Mouse (Mus musculus): ENCODE measurements around the gene Pbx2.
"Not testable (repeated sequence)": the region's sequence is repeated elsewhere in the genome, so short reads cannot be mapped to it uniquely, and the experiment has no call there.

The Pbx2 gene

DNA sequence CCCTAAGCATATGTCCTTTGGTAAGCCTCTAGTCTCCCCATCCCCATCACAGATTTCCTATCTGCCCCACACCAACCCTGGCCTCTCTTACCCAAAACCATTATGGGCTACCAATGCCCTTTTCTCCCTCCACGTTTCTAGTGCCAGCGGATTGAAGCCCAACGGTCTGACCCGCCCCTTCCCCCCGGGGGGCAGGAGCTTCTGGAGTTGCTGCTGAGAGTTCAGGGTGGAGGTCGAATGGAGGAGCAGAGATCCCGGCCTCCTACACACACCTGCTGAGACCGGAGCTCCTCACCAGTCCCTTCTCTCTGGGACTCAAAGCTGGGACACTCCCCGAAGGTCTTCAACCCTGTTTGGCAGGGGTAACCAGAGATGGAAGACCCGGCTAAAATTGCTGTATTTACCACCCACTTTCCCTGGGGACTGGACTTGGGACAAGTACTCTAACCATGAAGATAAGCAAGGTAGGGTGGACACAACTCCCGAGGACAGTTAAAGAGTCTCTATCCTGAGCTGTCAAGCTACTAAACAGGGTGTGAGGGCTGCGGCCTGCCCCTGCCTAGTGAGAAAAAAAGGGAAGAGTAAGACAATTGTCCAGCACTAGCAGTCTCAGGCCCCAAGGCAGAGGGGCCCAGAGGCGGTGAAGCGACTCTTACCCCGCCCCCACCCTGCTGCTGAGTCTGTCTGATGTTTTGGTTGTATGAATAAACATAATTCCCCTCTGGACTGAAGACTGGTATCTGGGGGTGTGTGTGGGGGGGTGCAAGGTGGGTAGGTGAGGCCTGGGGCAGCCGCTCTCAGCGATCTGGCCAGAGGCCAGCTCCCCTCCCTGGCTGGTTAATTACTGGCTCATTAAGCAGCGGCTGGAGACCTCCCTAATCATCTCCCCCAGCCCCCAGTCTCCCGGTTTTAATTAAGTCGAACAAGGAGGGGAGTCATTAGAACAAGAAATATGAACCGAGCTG, at the start of gene Pbx2:
Gene Pbx2 (plus strand): TSS at position 238 of the 965 bp plus-strand sequence.
- DNase-seq: peak in 1 of 2 experiments; percentile 37

GRCm38 (mm10) chr17:34543567-34543966, 47.5 kb upstream of the Pbx2 start:
- not testable (repeated sequence) for DNase-seq

DNA sequence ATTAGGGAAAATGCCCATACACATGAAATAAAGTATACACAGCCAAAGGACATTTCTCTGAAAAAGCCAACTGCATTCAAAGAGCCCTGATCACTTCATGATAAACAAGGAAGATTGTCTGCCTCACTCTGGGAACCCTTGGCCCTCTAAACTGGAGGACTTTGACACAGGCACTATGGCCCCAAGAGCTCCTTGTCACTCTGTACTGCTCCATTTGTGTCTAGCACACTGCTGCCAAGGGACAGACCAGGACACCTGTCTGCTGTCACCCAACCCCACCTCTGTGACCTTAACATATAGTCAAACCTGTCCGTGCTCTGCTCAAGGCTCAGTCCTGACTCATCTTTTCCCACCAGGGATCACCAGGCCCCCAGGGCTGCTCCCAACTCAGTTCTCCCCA, 44.3 kb upstream of the Pbx2 start:
- DNase-seq: no peak

DNA sequence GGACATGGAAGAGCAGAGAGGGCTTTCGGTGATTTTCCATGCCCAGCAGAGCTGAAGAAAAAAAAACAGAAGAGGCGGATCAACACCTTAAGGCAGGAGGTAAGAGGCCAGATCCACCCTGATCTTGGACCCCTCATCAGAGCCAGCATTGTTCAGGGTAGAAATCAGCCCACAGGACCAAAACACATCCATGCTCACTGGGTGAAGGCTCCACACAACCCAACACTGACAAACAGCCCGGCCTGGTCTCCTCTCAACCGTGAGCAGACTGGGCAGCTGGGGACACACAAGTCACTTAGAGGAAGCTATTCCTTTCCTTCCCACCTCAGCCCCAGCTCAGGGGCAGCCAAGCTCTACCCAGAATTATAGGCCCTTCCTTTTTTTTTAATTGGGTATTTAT, 43.5 kb upstream of the Pbx2 start:
- DNase-seq: no peak

- no peak for DNase-seq
Observed at GRCm38 (mm10) chr17:34549156-34549555, 41.9 kb upstream of the Pbx2 start.

GRCm38 (mm10) chr17:34549843-34550242, 41.2 kb upstream of the Pbx2 start:
- DNase-seq: no peak

- DNase-seq: peak; percentile 75 to 87
Observed at GRCm38 (mm10) chr17:34555483-34555882, 35.6 kb upstream of the Pbx2 start.

- no peak for DNase-seq
Observed at GRCm38 (mm10) chr17:34556406-34556805, 34.7 kb upstream of the Pbx2 start.

- no peak for DNase-seq
Observed at GRCm38 (mm10) chr17:34557411-34557810, 33.7 kb upstream of the Pbx2 start.

DNA sequence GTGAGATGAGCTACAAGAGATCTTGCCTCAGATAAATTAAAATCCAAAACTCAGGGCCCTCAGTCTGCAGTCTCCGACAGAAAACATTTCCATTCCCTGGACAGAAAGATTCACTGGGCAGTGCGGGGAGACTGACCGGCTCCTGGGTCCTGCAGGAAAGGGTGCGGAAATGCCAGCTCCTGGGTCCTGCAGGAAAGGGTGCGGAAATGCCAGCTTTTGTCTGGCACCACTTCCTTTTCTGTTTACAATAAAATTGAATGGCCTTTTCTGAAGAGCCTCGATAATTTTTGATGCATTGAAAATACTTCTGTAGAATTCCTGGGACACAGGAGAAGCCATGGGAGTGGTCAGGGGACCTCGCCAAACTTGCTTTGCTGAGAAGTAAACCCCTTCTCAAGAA, 31.9 kb upstream of the Pbx2 start:
- no peak for DNase-seq

DNA sequence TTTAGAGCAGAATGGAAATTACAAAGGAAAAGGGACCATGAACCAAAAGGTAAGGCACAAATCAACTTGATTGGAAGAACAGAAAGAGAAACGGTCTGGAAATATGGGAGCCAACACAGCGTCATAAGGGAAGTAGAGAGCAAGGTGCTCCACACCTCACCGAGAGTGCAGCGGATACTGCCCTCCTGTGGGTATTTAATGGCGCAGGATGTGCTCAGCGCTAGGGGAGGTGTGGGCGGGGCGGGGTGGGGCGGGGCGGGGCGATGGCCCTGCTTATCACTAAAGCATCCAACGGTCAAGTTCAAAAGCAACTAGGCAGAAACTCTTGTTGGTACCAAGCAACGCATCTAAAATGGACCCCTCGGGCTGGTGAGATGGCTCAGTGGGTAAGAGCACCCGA, 31.2 kb upstream of the Pbx2 start:
- DNase-seq: no peak

GRCm38 (mm10) chr17:34560438-34560837, 30.6 kb upstream of the Pbx2 start:
- DNase-seq: no peak

- no peak for DNase-seq
Observed at GRCm38 (mm10) chr17:34561200-34561599, 29.9 kb upstream of the Pbx2 start.

DNA sequence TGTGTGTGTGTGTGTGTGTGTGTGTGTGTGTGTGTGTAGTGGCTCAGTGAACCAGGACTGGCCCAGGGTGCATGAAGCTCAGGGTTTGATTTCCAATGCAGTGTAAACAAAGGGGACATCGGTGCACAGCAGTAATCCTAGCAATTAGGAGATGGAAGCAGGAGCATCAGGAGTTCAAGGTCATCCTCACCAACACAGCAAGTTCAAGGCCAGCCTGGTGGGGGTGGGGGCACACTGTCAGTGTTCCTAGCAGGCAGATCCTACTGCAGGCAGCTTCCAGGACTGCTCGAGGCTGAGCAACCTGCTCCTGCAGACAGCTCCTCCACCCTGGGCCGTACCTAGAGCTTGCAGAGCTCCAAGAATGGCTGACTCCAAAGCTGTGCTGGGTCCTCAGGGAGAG, 28.5 kb upstream of the Pbx2 start:
- no peak for DNase-seq

GRCm38 (mm10) chr17:34563354-34563753, 27.7 kb upstream of the Pbx2 start:
- no peak for DNase-seq

GRCm38 (mm10) chr17:34564003-34564421, 27.1 kb upstream of the Pbx2 start, which contains the start of gene Notch4:
TSS of gene Notch4 (plus strand) at chr17:34564268.
- no peak for DNase-seq

DNA sequence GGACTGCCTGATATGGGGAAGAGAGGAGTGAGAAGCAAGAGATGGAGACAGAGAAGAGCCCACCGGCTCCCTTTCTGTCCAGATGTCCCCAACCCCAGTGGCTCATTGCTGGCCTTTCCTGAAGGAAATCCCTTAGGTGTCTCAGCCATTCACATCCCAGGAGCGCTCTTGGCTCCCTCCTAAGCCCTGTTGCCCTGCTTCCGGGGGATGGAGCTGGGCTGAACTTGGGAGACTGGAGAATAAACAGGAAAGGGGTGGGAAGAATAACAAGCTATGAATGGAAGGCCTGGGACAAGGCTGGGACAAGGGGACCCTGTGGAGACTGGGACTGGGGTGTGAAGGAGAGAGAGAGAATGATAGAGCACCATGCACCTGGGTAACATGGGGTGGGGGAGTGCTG, 26.3 kb upstream of the Pbx2 start:
- no peak for DNase-seq

DNA sequence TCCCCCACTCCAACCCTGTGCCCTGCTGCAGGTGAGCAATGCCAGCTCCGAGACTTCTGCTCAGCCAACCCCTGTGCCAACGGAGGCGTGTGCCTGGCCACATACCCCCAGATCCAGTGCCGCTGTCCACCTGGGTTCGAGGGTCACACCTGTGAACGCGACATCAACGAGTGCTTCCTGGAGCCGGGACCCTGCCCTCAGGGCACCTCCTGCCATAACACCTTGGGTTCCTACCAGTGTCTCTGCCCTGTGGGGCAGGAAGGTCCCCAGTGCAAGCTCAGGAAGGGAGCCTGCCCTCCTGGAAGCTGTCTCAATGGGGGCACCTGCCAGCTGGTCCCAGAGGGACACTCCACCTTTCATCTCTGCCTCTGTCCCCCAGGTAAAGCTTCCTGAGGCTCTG, 23.8 kb upstream of the Pbx2 start:
- DNase-seq: no peak

- no peak for DNase-seq
Observed at GRCm38 (mm10) chr17:34568421-34568820, 22.6 kb upstream of the Pbx2 start.

DNA sequence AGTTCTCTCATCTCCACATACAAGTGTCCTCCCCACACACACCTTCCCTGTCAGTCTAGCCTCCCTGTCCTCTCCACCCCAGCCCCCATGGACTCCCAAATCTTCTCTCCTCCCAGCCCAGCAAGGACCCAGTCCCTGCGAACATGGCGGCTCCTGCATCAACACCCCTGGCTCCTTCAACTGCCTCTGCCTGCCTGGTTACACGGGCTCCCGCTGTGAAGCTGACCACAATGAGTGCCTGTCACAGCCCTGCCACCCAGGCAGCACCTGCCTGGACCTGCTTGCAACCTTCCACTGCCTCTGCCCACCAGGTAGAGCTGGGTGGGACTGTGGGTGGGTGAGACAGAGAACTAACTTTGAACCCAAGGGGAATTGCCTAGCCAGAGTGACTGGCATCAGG, 21.1 kb upstream of the Pbx2 start:
- DNase-seq: no peak

DNA sequence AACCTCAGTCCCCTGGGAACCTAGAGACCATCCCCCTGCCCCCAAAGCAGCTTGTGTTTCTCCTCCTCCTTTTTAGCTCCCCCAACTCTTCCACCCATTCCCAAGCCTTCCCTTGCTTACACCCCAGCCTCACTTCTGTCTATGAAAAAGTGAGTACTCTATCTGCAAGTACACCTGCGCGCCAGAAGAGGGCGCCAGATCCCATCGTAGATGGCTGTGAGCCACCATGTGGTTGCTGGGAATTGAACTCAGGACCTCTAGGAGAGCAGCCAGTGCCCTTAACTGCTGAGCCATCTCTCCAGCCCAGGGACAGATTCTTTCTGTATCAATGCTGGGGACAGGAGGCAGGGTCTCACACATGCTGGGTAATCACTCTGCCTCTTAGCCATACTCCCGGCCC, 19.2 kb upstream of the Pbx2 start:
- DNase-seq: no peak

GRCm38 (mm10) chr17:34572361-34572760, 18.7 kb upstream of the Pbx2 start:
- DNase-seq: peak in 1 of 2 experiments; percentile 36

GRCm38 (mm10) chr17:34576577-34576976, 14.5 kb upstream of the Pbx2 start:
- DNase-seq: no peak

DNA sequence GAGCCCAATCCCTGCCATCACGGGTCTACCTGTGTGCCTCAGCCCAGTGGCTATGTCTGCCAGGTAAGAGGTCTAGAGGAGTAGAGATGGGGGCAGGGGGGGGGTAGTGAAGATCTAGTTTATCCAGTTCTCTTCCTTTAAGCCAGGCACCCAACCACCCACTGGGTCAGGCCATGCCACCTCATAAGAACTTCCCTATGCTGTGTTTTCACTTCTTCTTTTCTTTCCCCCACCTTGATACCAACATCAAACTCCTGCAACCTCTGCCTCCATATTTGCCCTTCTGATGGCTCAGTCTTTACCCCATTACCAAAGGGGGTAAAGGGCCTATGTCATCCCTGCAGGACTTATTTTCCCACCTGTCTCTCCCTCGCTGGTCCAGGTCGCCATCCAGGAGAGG, 13.0 kb upstream of the Pbx2 start:
- DNase-seq: no peak

- DNase-seq: no peak
Observed at GRCm38 (mm10) chr17:34582528-34582927, 8.5 kb upstream of the Pbx2 start.

All from cerebellum, postnatal 25 days (tissue).